Mouse (Mus musculus) bone marrow macrophage, adult 2 months (primary cell): ENCODE measurements around the gene Rnf6.

ENCODE experiments used
- CTCF ChIP-seq: IDR thresholded peaks from 2 replicates; pipeline ENCODE4 v1.5.1; 2012; ENCODE audit warnings: low read depth, mild to moderate bottlenecking, low read length, moderate library complexity
- POLR2A ChIP-seq: IDR thresholded peaks from 2 replicates; pipeline ENCODE4 v1.6.1; 2012; ENCODE audit warnings: mild to moderate bottlenecking, low read depth, low read length, borderline replicate concordance

DNA sequence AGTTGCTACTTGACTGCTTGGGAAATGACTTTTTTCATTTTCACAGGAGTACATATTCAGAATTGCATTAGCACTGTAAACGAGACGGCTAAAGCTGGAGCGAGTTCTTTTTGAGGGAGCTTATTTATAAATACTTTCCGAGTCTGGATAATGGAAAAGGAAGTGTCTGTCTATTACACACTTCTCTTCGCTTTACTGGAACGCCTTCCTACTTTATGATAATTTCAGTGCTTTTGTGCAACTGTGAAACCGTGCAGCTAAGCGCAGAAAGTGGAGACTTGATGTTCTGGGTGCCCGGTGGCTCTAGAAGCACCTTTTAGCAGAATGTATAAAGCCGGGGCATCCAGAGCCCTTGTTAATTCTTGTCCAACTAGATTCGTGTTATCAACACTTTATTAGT, 11.5 kb upstream of the Rnf6 start:
- no peak for TF ChIP-seq CTCF
- TF ChIP-seq POLR2A = no peak
